Mouse (Mus musculus) forebrain, embryonic 16.5 days (tissue): ENCODE data around the gene Hba-a1. TPM values are rescaled to one million over a fixed set of nuclear protein-coding genes. Genes with fewer than 3 reads are reported as not detected.
"Not testable (repeated sequence)": the region's sequence is repeated elsewhere in the genome, so short reads cannot be mapped to it uniquely, and the experiment has no call there.

ENCODE experiments used
- ATAC-seq: fragments of 200-750 bp; cut with Nextera tagmentation; 2 replicates; pipeline ENCODE4 v1.8.0; 2017; ENCODE audit warnings: mild to moderate bottlenecking, moderate library complexity
- H3K27ac ChIP-seq: fragments of 300-500 bp; sonication (generic); 2 replicates; pipeline ENCODE4 v1.5.1; 2014; ENCODE audit warnings: low read length, control low read depth
- H3K27me3 ChIP-seq: fragments of 300-500 bp; sonication (generic); replicated peaks from 2 replicates; pipeline ENCODE4 v1.6.1; 2014; ENCODE audit warnings: low read length; ENCODE audit not compliant: control insufficient read depth, insufficient read depth
- H3K36me3 ChIP-seq: fragments of 300-500 bp; sonication (generic); 2 replicates; pipeline ENCODE4 v1.6.1; 2014; ENCODE audit not compliant: control insufficient read depth, insufficient read depth
- H3K4me1 ChIP-seq: fragments of 300-500 bp; sonication (generic); replicated peaks from 2 replicates; pipeline ENCODE4 v1.6.1; 2014; ENCODE audit warnings: low read length; ENCODE audit not compliant: control insufficient read depth, insufficient read depth
- H3K4me2 ChIP-seq: fragments of 300-500 bp; sonication (generic); 2 replicates; pipeline ENCODE4 v1.6.1; 2014; ENCODE audit warnings: mild to moderate bottlenecking, low read length, control low read depth
- H3K4me3 ChIP-seq: fragments of 300-500 bp; sonication (generic); replicated peaks from 2 replicates; pipeline ENCODE4 v1.5.1; 2014; ENCODE audit warnings: mild to moderate bottlenecking, low read length, control low read depth
- H3K9ac ChIP-seq: fragments of 300-500 bp; sonication (generic); replicated peaks from 2 replicates; pipeline ENCODE4 v1.6.1; 2014; ENCODE audit warnings: low read depth, low read length, control low read depth
- H3K9me3 ChIP-seq: fragments of 300-500 bp; sonication (generic); 2 replicates; pipeline ENCODE4 v1.6.1; 2016; ENCODE audit warnings: low read length; ENCODE audit not compliant: control insufficient read depth
- WGBS: fragments of 180-500 bp; shearing (Covaris S2); extraction: QIAGEN DNeasy Blood & Tissue Kit; methylation state at CpG from one replicate; pipeline ENCODE4 v1.1.7; 2014; 5-methylcytosine and 5-hydroxymethylcytosine counted together
- polyA plus RNA-seq: library from polyadenylated mRNA; unstranded; fragments of >200 nt; fragmentation: Nextera tagmentation; extraction: Ambion mirVana; gene quantifications from 2 replicates; pipeline ENCODE4 v1.2.1, GENCODE M21; 2015

Gene Hba-a1
- polyA plus RNA-seq, 1 experiment from 2014 or later, result 2,173 TPM

DNA sequence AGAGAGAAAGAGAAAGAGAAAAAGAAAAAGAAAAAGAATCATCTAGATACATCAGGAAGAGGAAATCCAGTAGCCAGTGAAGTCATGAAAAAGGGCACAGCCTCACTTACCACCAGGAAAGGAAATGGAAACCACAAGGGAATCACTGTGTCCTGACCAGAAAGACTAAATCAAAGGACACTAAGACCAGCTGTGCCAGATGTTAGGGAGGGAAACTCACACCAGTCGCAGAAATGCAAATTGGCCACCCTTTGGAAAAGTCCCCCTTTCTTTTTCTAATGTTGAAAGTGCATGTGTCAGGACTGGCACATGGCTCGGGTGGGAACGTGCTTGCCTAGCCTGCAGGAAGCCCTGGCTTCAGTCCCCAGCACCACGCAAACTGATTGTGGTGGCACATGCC lies 12.1 kb upstream of the Hba-a1 start:
- no peak for ATAC-seq
- WGBS, result 50% methylated on average over 4 of the region's 4 CpGs
- Histone ChIP-seq H3K4me1 (peaks cover 10% of the 10 kb centered on the region), H3K27ac (no peak overlapping the region), H3K27me3 (no peaks in the 10 kb centered on the region), H3K9me3 (no peaks in the 10 kb centered on the region), H3K9ac (no peak overlapping the region), H3K4me3 (no peak overlapping the region), H3K4me2 (no peak overlapping the region), H3K36me3 (no peaks in the 10 kb centered on the region)

DNA sequence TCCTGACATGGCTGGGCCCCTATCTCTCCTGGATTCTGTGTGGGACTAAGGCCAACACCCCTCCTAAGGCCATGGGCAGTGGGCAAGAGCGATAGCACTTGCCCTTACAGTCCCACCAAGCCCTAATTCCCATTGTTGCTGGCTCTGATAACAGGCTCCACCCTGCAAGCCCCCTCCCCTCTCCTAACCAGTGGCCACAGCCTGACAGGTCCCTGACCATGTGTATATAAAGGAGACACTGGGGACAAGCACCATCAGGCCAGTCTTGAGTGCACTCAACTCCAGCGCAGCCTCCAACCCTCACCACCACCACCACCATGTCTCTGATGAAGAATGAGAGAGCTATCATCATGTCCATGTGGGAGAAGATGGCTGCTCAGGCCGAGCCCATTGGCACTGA lies 7.0 kb upstream of the Hba-a1 start, which contains the start of gene Hba-x:
Hba-x (plus strand) TSS at position 54 of the 400 bp plus-strand sequence.
- Histone ChIP-seq H3K27ac (no peak within 1 kb of the TSS), H3K9me3 (no peaks in the 10 kb centered on the region), H3K27me3 (no peaks in the 10 kb centered on the region), H3K9ac (no peak within 1 kb of the TSS), H3K4me2 (no peak within 1 kb of the TSS), H3K36me3 (no peaks in the 10 kb centered on the region), H3K4me3 (no peak within 1 kb of the TSS), H3K4me1 (peaks cover 3% of the 10 kb centered on the region; the same call in 1 of the 2 replicates)
- ATAC-seq, result no peak
- WGBS, result 80% methylated on average over 3 of the region's 3 CpGs

GRCm38 (mm10) chr11:32277736-32278457 lies 5.4 kb upstream of the Hba-a1 start:
- Histone ChIP-seq H3K4me3 (no peak overlapping the region), H3K4me2 (no peak overlapping the region), H3K27ac (no peak overlapping the region), H3K9me3 (no peaks in the 10 kb centered on the region), H3K36me3 (no peaks in the 10 kb centered on the region), H3K4me1 (peaks cover 3% of the 10 kb centered on the region; the same call in 1 of the 2 replicates), H3K9ac (no peak overlapping the region), H3K27me3 (no peaks in the 10 kb centered on the region)
- WGBS, result 82% methylated on average over 21 of the region's 21 CpGs
- ATAC-seq, result no peak

DNA sequence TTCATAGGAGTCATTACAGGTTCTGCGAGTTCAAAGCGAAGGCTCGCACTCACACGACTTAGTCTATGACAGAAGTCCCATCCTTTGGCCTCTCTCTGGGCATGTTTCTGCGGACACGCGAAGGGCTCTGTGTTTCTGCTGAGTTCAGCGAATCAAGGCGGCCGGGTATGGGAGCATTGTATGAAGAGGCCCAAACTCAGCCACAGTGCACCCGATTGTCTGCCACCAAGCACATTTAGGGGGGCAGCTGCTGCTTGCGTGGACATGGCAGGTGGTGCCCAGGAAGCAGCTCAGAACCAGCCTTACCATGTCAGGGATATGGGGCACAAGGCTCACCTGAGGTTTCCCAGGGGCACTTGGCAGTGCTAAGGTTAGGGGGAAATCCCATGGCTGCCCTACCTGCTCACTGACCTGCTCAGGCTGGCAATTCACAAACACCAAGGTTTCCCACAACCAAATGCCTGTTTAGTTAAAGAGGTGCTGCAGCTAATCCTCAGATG lies 4.8 kb upstream of the Hba-a1 start:
- Histone ChIP-seq H3K27ac (no peak overlapping the region), H3K27me3 (no peaks in the 10 kb centered on the region), H3K9me3 (no peaks in the 10 kb centered on the region), H3K36me3 (no peaks in the 10 kb centered on the region), H3K9ac (no peak overlapping the region), H3K4me2 (no peak overlapping the region), H3K4me3 (no peak overlapping the region), H3K4me1 (peaks cover 3% of the 10 kb centered on the region; the same call in 1 of the 2 replicates)
- no peak for ATAC-seq
- 82% methylated on average over 12 of the region's 12 CpGs for WGBS

DNA sequence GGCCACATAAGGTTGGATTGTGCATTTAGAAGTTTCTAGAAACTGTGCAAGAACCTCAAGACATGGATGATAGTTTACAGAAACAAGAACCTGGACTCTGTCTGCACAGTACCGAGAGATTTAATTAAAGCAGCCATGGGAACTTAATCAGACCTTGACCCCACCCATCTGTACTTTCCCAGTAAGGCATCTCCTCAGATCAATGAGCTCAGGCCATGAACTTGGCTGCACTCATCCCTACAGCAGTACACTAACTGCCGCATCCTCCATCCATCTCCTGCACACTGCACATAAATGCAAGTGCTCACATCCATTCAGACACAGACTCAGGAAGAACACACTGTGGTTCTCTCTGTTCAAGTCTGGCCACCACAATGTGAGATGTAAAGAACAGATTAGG lies 2.7 kb upstream of the Hba-a1 start:
- WGBS, result 75% methylated on average over 2 of the region's 2 CpGs
- no peaks in the 10 kb centered on the region for H3K9me3 ChIP-seq
- H3K4me3 ChIP-seq, result no peak overlapping the region
- no peaks in the 10 kb centered on the region for H3K36me3 ChIP-seq
- no peak overlapping the region for H3K27ac ChIP-seq
- H3K27me3 ChIP-seq, result no peaks in the 10 kb centered on the region
- H3K4me2 ChIP-seq, result no peak overlapping the region
- no peak overlapping the region for H3K9ac ChIP-seq
- no peak for ATAC-seq
- H3K4me1 ChIP-seq, result peaks cover 3% of the 10 kb centered on the region; the same call in 1 of the 2 replicates

DNA sequence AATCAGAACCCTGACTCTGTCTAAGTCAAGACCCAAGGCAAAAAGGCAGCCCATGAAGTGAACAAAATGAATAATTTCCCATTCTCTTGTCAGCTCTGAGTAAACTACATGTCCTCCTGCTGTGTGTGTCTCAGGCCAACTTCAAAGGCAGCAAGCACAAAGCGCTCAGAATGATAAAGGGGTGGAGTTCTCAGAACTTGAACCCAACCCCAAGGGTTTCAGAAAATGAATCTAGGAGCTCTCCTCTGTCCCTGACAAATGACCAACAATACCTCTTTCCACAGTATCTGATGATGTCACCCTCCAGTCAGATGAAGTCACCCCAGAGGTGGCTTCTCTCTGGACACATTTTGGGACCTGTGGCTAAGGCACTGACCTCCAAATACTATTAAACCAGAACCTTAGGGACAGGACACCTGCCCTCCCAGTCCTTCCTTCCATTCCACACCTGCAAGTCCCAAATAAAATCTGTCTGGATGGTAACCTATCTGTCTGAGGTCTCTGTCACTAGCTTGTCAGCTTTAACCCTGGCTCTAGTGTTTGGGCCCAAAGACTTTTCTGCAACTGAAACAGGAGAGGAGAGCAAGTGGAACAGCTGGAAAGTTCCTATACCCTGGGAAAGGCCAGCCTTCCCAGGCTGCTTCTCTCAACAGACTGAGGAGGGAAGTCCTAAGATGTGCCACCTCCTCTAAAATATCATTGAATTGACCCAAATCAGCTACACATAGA lies 1.7 kb upstream of the Hba-a1 start:
- Histone ChIP-seq H3K9ac (no peak overlapping the region), H3K4me2 (no peak overlapping the region), H3K36me3 (no peaks in the 10 kb centered on the region), H3K9me3 (no peaks in the 10 kb centered on the region), H3K4me3 (no peak overlapping the region), H3K4me1 (peaks cover 4% of the 10 kb centered on the region; the same call in 1 of the 2 replicates), H3K27me3 (no peaks in the 10 kb centered on the region), H3K27ac (no peak overlapping the region)
- WGBS, result 89% methylated on average over 1 of the region's 1 CpGs
- ATAC-seq, result no peak

- not testable (repeated sequence) for ATAC-seq
These were observed 1.3 kb downstream of the Hba-a1 start for GRCm38 (mm10) chr11:32284582-32284981.

GRCm38 (mm10) chr11:32285031-32285775 lies 1.9 kb downstream of the Hba-a1 start:
- H3K4me1 ChIP-seq, result 0 out of 2 replicates have a peak, but pooled peaks cover 2% of the 10 kb centered on the region
- no peak overlapping the region for H3K27ac ChIP-seq
- H3K9ac ChIP-seq, result no peak overlapping the region
- H3K9me3 ChIP-seq, result no peaks in the 10 kb centered on the region
- H3K36me3 ChIP-seq, result no peaks in the 10 kb centered on the region
- H3K4me2 ChIP-seq, result no peak overlapping the region
- 82% methylated on average over 7 of the region's 7 CpGs for WGBS
- 0 out of 2 replicates have a peak, but pooled peaks cover 2% of the 10 kb centered on the region for H3K27me3 ChIP-seq
- no peak for ATAC-seq
- no peak overlapping the region for H3K4me3 ChIP-seq

More at GRCm38 (mm10) chr11:32284582-32284981, 1.3 kb downstream of the Hba-a1 start:
- H3K4me2 ChIP-seq, H3K27me3 ChIP-seq, H3K9me3 ChIP-seq, H3K36me3 ChIP-seq, H3K4me1 ChIP-seq, H3K27ac ChIP-seq, H3K9ac ChIP-seq, H3K4me3 ChIP-seq: not testable (repeated sequence)
- 56% methylated on average over 2 of the region's 2 CpGs for WGBS

GRCm38 (mm10) chr11:32285887-32286286 lies 2.6 kb downstream of the Hba-a1 start:
- not testable (repeated sequence) for H3K4me2 ChIP-seq, H3K27ac ChIP-seq, H3K36me3 ChIP-seq, H3K9me3 ChIP-seq, H3K9ac ChIP-seq, H3K4me3 ChIP-seq, H3K4me1 ChIP-seq, H3K27me3 ChIP-seq, ATAC-seq
